In the genomic region with DNA sequence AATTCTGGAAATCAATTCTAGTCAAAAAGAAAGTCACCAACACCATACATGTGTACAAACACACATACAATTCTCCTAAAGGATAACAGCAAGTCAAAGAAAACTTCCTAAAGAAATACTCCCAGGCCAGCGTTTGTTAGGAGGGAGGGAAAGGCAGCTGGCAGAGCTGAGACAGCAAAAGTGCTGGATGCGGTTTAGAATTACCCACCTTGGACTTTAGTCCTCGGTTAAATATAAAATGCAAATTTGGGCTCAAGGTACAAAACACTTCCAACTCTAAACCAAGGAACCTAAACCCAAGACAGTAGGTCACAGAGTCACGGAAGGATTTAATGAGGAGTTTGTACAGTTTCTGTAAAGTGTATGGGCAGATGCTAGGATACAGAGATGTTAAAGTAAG, we compare ENCODE assay signal across 26 mouse cellular contexts. TPM values are rescaled to one million over a fixed set of nuclear protein-coding genes. Genes with fewer than 3 reads are reported as not detected.
DNase-seq lines count a peak whose midpoint lies in the region; ATAC-seq and TF ChIP-seq lines count a peak whose summit lies in the region.
"Had no signal": no experiment of that assay in that cellular context is flagged by ENCODE, and none has a peak within 500 bp of the region (broad histone marks: within the 10 kb centered on the region; RNA-seq: fewer than 3 reads in every experiment).

No protein-coding gene starts in this region.

- no peak for DNase-seq in gastrocnemius, adult 2 months
- DNase-seq in gastrocnemius, adult 18-20 months (ENCODE audit: low spot score) = no peak
- no peak for DNase-seq in liver, embryonic 13.5 days
- DNase-seq in liver, postnatal 0 days = no peak
- DNase-seq in urinary bladder, postnatal 10 days (ENCODE audit: low spot score) = no peak
- DNase-seq in frontal cortex, postnatal 14 days (ENCODE audit: low spot score in 2 of 2) = no peak
- DNase-seq: adrenal gland, adult 2 months; cerebellum, adult 2 months; cerebellum, postnatal 36 days; gastrocnemius, postnatal 14 days; heart, adult 2 months; lung, postnatal 10 days; retina, postnatal 1 day; right cerebral cortex, postnatal 4 days; thymus, postnatal 4 days had no signal

- H3K27me3 ChIP-seq in liver, embryonic 13.5 days = no peaks in the 10 kb centered on the region
- H3K27me3 ChIP-seq in liver, postnatal 0 days (ENCODE audit: insufficient read depth, low read length) = no peaks in the 10 kb centered on the region
- no peaks in the 10 kb centered on the region for H3K27me3 ChIP-seq in kidney, embryonic 16.5 days (ENCODE audit: insufficient read depth, low read length)
- no peaks in the 10 kb centered on the region for H3K27me3 ChIP-seq in myocyte (ENCODE audit: control insufficient read depth, insufficient read depth, insufficient read length)
- H3K27me3 ChIP-seq: embryonic facial prominence, embryonic 15.5 days; heart, embryonic 15.5 days; midbrain, embryonic 12.5 days had no signal

- H3ac ChIP-seq in myocyte (ENCODE audit: control insufficient read depth, insufficient read length) = no peak overlapping the region

- 69% methylated on average over 4 of the region's 4 CpGs for WGBS in liver, embryonic 13.5 days (ENCODE audit: insufficient replicate concordance)
- WGBS in liver, postnatal 0 days (ENCODE audit: insufficient replicate concordance) = 70% methylated on average over 4 of the region's 4 CpGs
- WGBS in kidney, embryonic 16.5 days = 70% methylated on average over 4 of the region's 4 CpGs

- H3K4me3 ChIP-seq in gastrocnemius, adult 2 months = no peak overlapping the region
- no peak overlapping the region for H3K4me3 ChIP-seq in liver, embryonic 13.5 days (replicated peaks)
- no peak overlapping the region for H3K4me3 ChIP-seq in liver, postnatal 0 days (ENCODE audit: low read depth, low read length)
- no peak overlapping the region for H3K4me3 ChIP-seq in kidney, embryonic 16.5 days (ENCODE audit: low read length)
- H3K4me3 ChIP-seq in myocyte = no peak overlapping the region
- H3K4me3 ChIP-seq: heart, adult 2 months had no signal

- H3K9me3 ChIP-seq in liver, embryonic 13.5 days (replicated peaks) = no peaks in the 10 kb centered on the region
- H3K9me3 ChIP-seq in liver, postnatal 0 days (ENCODE audit: low read length) = no peaks in the 10 kb centered on the region
- H3K9me3 ChIP-seq in kidney, embryonic 16.5 days (ENCODE audit: low read length) = no peaks in the 10 kb centered on the region
- H3K9me3 ChIP-seq: embryonic facial prominence, embryonic 15.5 days; forebrain, embryonic 10.5 days; heart, embryonic 15.5 days; limb, embryonic 10.5 days; midbrain, embryonic 12.5 days had no signal

- H3K36me3 ChIP-seq in liver, embryonic 13.5 days = peaks cover 21% of the 10 kb centered on the region
- H3K36me3 ChIP-seq in liver, postnatal 0 days (replicated peaks; ENCODE audit: insufficient read depth, low read length) = peaks cover 3% of the 10 kb centered on the region
- peaks cover 9% of the 10 kb centered on the region; the same call in 1 of the 2 replicates for H3K36me3 ChIP-seq in kidney, embryonic 16.5 days (ENCODE audit: insufficient read depth, low read length)
- H3K36me3 ChIP-seq in myocyte (ENCODE audit: control insufficient read depth, insufficient read depth) = no peaks in the 10 kb centered on the region

- H3K4me1 ChIP-seq in liver, embryonic 13.5 days (replicated peaks) = peaks cover 49% of the 10 kb centered on the region
- H3K4me1 ChIP-seq in liver, postnatal 0 days (ENCODE audit: insufficient read depth) = peaks cover 22% of the 10 kb centered on the region
- H3K4me1 ChIP-seq in kidney, embryonic 16.5 days (ENCODE audit: insufficient read depth, low read length) = peaks cover 24% of the 10 kb centered on the region

- peak overlapping the region; percentile 98 for H3K27ac ChIP-seq in gastrocnemius, adult 2 months
- H3K27ac ChIP-seq in liver, embryonic 13.5 days = no peak overlapping the region
- H3K27ac ChIP-seq in liver, postnatal 0 days (ENCODE audit: low read depth) = no peak overlapping the region
- H3K27ac ChIP-seq in kidney, embryonic 16.5 days (ENCODE audit: low read length) = peak overlapping the region; percentile 25; the same call in 1 of the 2 replicates
- H3K27ac ChIP-seq: embryonic facial prominence, embryonic 15.5 days; forebrain, embryonic 10.5 days; heart, adult 2 months; heart, embryonic 15.5 days; limb, embryonic 10.5 days; midbrain, embryonic 12.5 days had no signal

- 0 out of 2 replicates have a peak overlapping the region, but pooled peaks have one; percentile 3 for H3K4me2 ChIP-seq in liver, embryonic 13.5 days
- H3K4me2 ChIP-seq in liver, postnatal 0 days (ENCODE audit: low read depth, low read length) = no peak overlapping the region
- H3K4me2 ChIP-seq in kidney, embryonic 16.5 days (replicated peaks; ENCODE audit: low read depth, low read length) = no peak overlapping the region; the same call in 1 of the 2 replicates
- H3K4me2 ChIP-seq in myocyte (ENCODE audit: low read depth) = peak overlapping the region; percentile 0

- no peak for TF ChIP-seq CTCF in gastrocnemius, adult 2 months (IDR thresholded peaks at IDR 0.05)
- no peak for TF ChIP-seq CTCF in liver, postnatal 0 days (IDR thresholded peaks at IDR 0.05; ENCODE audit: low read depth)

- no peak for TF ChIP-seq POLR2A in myocyte (IDR thresholded peaks at IDR 0.05; ENCODE audit: insufficient read length, low read depth)

- intact Hi-C loops in gastrocnemius, adult 2 months (cut with DNase I) = loop anchor here (10.0 kb wide), 1 partner anchor 121 kb away; the partner anchor contains the start of gene Tsg101

- peaks cover 50% of the 10 kb centered on the region for H3K79me2 ChIP-seq in myocyte (ENCODE audit: control insufficient read depth, insufficient read depth)

- no peak for ATAC-seq in liver, embryonic 13.5 days (ENCODE audit: low read depth)
- ATAC-seq in liver, postnatal 0 days = no peak
- ATAC-seq in kidney, embryonic 16.5 days (ENCODE audit: low FRiP score, low TSS enrichment) = no peak

- H3K9ac ChIP-seq in liver, embryonic 13.5 days = peak overlapping the region; percentile 0; the same call in 1 of the 2 replicates
- no peak overlapping the region for H3K9ac ChIP-seq in liver, postnatal 0 days (replicated peaks)
- no peak overlapping the region for H3K9ac ChIP-seq in kidney, embryonic 16.5 days (replicated peaks; ENCODE audit: low read length)
- H3K9ac ChIP-seq: embryonic facial prominence, embryonic 15.5 days; midbrain, embryonic 12.5 days had no signal

- no peak for TF ChIP-seq EP300 in liver, postnatal 0 days (IDR thresholded peaks at IDR 0.05; ENCODE audit: low read depth)

TF ChIP-seq in myocyte, 11 proteins besides CTCF, POLR2A, EP300 and RAD21:
- no peak for TF ChIP-seq REST (IDR thresholded peaks at IDR 0.05; ENCODE audit: insufficient read depth, insufficient read length)
TF ChIP-seq in myocyte: peak in this region for 0.

RNA-seq across cellular contexts. Expression of gene Hps5, which starts 2.0 kb away (rescaled TPM):
- total RNA-seq in gastrocnemius, adult 2 months (2021) = 10 to 100 TPM in 1 of 2 experiments, 1 to 10 TPM in 1; 9.7 to 11.3 TPM
- 10 to 100 TPM; 11.2 to 12.1 TPM for total RNA-seq in gastrocnemius, adult 18-20 months (2021)
- 5.8 and 8.2 TPM in 2 replicates for polyA plus RNA-seq in liver, embryonic 13.5 days (2015; fragmentation: Nextera tagmentation; extraction: Ambion mirVana)
- 3.3 and 3.6 TPM in 2 replicates for polyA plus RNA-seq in liver, postnatal 0 days (2015; fragmentation: Nextera tagmentation; extraction: Ambion mirVana)
- 30.9 and 34.4 TPM in 2 replicates for polyA plus RNA-seq in kidney, embryonic 16.5 days (2015; fragmentation: Nextera tagmentation; extraction: Ambion mirVana)
- 7.9 TPM for polyA plus RNA-seq in myocyte (2012; fragmentation: generic; extraction: Trizol)

RNA-seq across cellular contexts. Expression of gene Gtf2h1, which starts 2.0 kb away (rescaled TPM):
- total RNA-seq in gastrocnemius, adult 2 months (2021) = 10 to 100 TPM; 17.7 to 18.6 TPM
- total RNA-seq in gastrocnemius, adult 18-20 months (2021) = 10 to 100 TPM; 15.4 to 18.2 TPM
- polyA plus RNA-seq in liver, embryonic 13.5 days (2015; fragmentation: Nextera tagmentation; extraction: Ambion mirVana) = 42.2 and 53.1 TPM in 2 replicates
- polyA plus RNA-seq in liver, postnatal 0 days (2015; fragmentation: Nextera tagmentation; extraction: Ambion mirVana) = 18.8 TPM in 2 replicates
- 45.7 and 50.5 TPM in 2 replicates for polyA plus RNA-seq in kidney, embryonic 16.5 days (2015; fragmentation: Nextera tagmentation; extraction: Ambion mirVana)
- 18.0 TPM for polyA plus RNA-seq in myocyte (2012; fragmentation: generic; extraction: Trizol)

RNA-seq across cellular contexts. Expression of gene Saa2, which starts 42.3 kb away (rescaled TPM):
- total RNA-seq in gastrocnemius, adult 2 months (2021) = not detected
- total RNA-seq in gastrocnemius, adult 18-20 months (2021) = under 1 TPM in 1 of 2 experiments, not detected in 1; 0.40 TPM
- not detected in 2 replicates for polyA plus RNA-seq in liver, embryonic 13.5 days (2015; fragmentation: Nextera tagmentation; extraction: Ambion mirVana)
- 0.19 and 0.25 TPM in 2 replicates for polyA plus RNA-seq in liver, postnatal 0 days (2015; fragmentation: Nextera tagmentation; extraction: Ambion mirVana)
- 0.63 TPM in 1 of 2 replicates, not detected in the other for polyA plus RNA-seq in kidney, embryonic 16.5 days (2015; fragmentation: Nextera tagmentation; extraction: Ambion mirVana)
- polyA plus RNA-seq in myocyte (2012; fragmentation: generic; extraction: Trizol) = not detected
- total RNA-seq: adrenal gland, adult 2 months; heart, adult 2 months; hematopoietic stem cell, adult 5-6 weeks; left cerebral cortex, adult 8-10 months; megakaryocyte progenitor cell, adult 5-6 weeks had no signal
- polyA plus RNA-seq: adrenal gland, adult 2 months; cerebellum, adult 2 months; embryonic facial prominence, embryonic 15.5 days; heart, adult 2 months; heart, embryonic 15.5 days; liver, embryonic 16.5 days; midbrain, embryonic 12.5 days had no signal

RNA-seq across cellular contexts. Expression of gene Ldha, which starts 47.4 kb away (rescaled TPM):
- 1,000 to 10,000 TPM; 2,441 to 2,897 TPM for total RNA-seq in gastrocnemius, adult 2 months (2021)
- total RNA-seq in gastrocnemius, adult 18-20 months (2021) = 1,000 to 10,000 TPM; 2,332 to 2,702 TPM
- polyA plus RNA-seq in liver, embryonic 13.5 days (2015; fragmentation: Nextera tagmentation; extraction: Ambion mirVana) = 1,268 and 1,277 TPM in 2 replicates
- 1,729 and 1,988 TPM in 2 replicates for polyA plus RNA-seq in liver, postnatal 0 days (2015; fragmentation: Nextera tagmentation; extraction: Ambion mirVana)
- 1,802 and 1,946 TPM in 2 replicates for polyA plus RNA-seq in kidney, embryonic 16.5 days (2015; fragmentation: Nextera tagmentation; extraction: Ambion mirVana)
- 1,758 TPM for polyA plus RNA-seq in myocyte (2012; fragmentation: generic; extraction: Trizol)

RNA-seq across cellular contexts. Expression of gene Saa1, which starts 51.1 kb away (rescaled TPM):
- not detected for total RNA-seq in gastrocnemius, adult 2 months (2021)
- total RNA-seq in gastrocnemius, adult 18-20 months (2021) = not detected
- polyA plus RNA-seq in liver, embryonic 13.5 days (2015; fragmentation: Nextera tagmentation; extraction: Ambion mirVana) = 0.23 TPM in 1 of 2 replicates, not detected in the other
- 0.38 and 0.63 TPM in 2 replicates for polyA plus RNA-seq in liver, postnatal 0 days (2015; fragmentation: Nextera tagmentation; extraction: Ambion mirVana)
- 2.3 and 2.5 TPM in 2 replicates for polyA plus RNA-seq in kidney, embryonic 16.5 days (2015; fragmentation: Nextera tagmentation; extraction: Ambion mirVana)
- polyA plus RNA-seq in myocyte (2012; fragmentation: generic; extraction: Trizol) = not detected
- total RNA-seq: adrenal gland, adult 2 months; heart, adult 2 months; hematopoietic stem cell, adult 5-6 weeks; left cerebral cortex, adult 8-10 months; megakaryocyte progenitor cell, adult 5-6 weeks had no signal
- polyA plus RNA-seq: adrenal gland, adult 2 months; embryonic facial prominence, embryonic 15.5 days; heart, adult 2 months; heart, embryonic 15.5 days; liver, embryonic 16.5 days; midbrain, embryonic 12.5 days had no signal

Comparison
In these comparisons a context has a peak if more than half of its experiments do, and no peak if none do; other contexts are left out.
1. H3K4me2 ChIP-seq: peak in liver, embryonic 13.5 days (single experiment) and myocyte (single experiment); none in liver, postnatal 0 days (single experiment) and kidney, embryonic 16.5 days (single experiment).
2. H3K27ac ChIP-seq: peak in gastrocnemius, adult 2 months (single experiment) and kidney, embryonic 16.5 days (single experiment); none in liver, embryonic 13.5 days (single experiment) and liver, postnatal 0 days (single experiment).